Mouse (Mus musculus) kidney, adult 2 months (tissue): ENCODE measurements around the gene Stra6. TPM values are rescaled to one million over a fixed set of nuclear protein-coding genes. Genes with fewer than 3 reads are reported as not detected.

Experiments
- DNase-seq: peaks from one replicate; pipeline ENCODE4 v3.0.0; 2021
- H3K27ac ChIP-seq: fragments of 200-500 bp; 2 replicates; pipeline ENCODE4 v1.5.1; 2012; ENCODE audit warnings: low read depth, low read length, control low read depth, inconsistent platforms; ENCODE audit not compliant: insufficient read depth
- H3K27me3 ChIP-seq: fragments of 200-500 bp; replicated peaks from 2 replicates; pipeline ENCODE4 v1.6.1; 2012; ENCODE audit warnings: mild to moderate bottlenecking, moderate library complexity, low read length, inconsistent platforms; ENCODE audit not compliant: control insufficient read depth, insufficient read depth
- H3K36me3 ChIP-seq: fragments of 200-500 bp; 2 replicates; pipeline ENCODE4 v1.6.1; 2012; ENCODE audit warnings: mild to moderate bottlenecking, moderate library complexity, low read length, inconsistent platforms; ENCODE audit not compliant: control insufficient read depth, insufficient read depth
- H3K4me1 ChIP-seq: fragments of 200-500 bp; 2 replicates; pipeline ENCODE4 v1.6.1; 2011; ENCODE audit warnings: low read length; ENCODE audit not compliant: control insufficient read depth, insufficient read depth
- H3K4me3 ChIP-seq: fragments of 200-500 bp; 2 replicates; pipeline ENCODE4 v1.5.1; 2011; ENCODE audit warnings: mild to moderate bottlenecking, low read depth, low read length, control low read depth; ENCODE audit not compliant: insufficient read depth
- CTCF ChIP-seq: fragments of 200-500 bp; conservative IDR thresholded peaks from 2 replicates; pipeline ENCODE4 v1.5.1; 2011; ENCODE audit warnings: low read depth, mild to moderate bottlenecking, control low read depth, low read length, moderate library complexity, mixed read lengths; ENCODE audit not compliant: insufficient read depth, insufficient read length
- POLR2A ChIP-seq: fragments of 200-500 bp; IDR thresholded peaks from one replicate; pipeline ENCODE4 v1.6.1; 2011; ENCODE audit warnings: low read depth, low read length, control low read depth
- WGBS: fragments of 180-500 bp; shearing (Covaris S2); methylation state at CpG from one replicate; pipeline ENCODE4 v1.1.7; 2018; 5-methylcytosine and 5-hydroxymethylcytosine counted together
- polyA plus RNA-seq: library from polyadenylated mRNA; depleted of rRNA; stranded (reverse); fragments of >200 nt; gene quantifications from 2 replicates; pipeline ENCODE4 v1.2.3, GENCODE M21; 2012

The Stra6 gene
- polyA plus RNA-seq, 1 experiment = 15.4 TPM

DNA sequence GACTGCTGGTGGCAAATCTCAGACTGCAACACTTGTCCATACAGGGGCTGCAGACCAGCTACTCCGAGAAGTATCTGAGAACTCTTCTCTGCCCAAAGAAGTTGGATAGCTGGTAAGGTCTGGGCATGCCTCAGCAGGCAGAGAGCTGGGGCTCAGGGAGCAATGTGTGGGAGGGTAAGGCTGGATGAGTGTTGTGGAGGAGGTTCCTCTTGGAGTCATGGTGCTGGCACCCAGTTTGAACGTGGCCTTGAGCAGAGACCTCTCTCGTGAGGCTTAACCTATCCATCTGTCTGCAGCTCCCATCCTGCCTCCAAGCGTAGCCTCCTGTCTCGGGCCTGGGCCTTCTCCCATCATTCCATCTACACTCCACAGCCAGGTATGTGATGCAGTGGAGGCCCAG is 81.8 kb downstream of the Stra6 start:
- TF ChIP-seq CTCF (no peak), POLR2A (no peak)
- H3K4me1 ChIP-seq = no peaks in the 10 kb centered on the region
- H3K4me3 ChIP-seq = no peak overlapping the region
- no peak for DNase-seq
- no peaks in the 10 kb centered on the region for H3K36me3 ChIP-seq
- no peak overlapping the region for H3K27ac ChIP-seq
- H3K27me3 ChIP-seq = no peaks in the 10 kb centered on the region
- 73% methylated on average over 5 of the region's 5 CpGs for WGBS

- WGBS = 73% methylated on average over 2 of the region's 2 CpGs
- H3K4me3 ChIP-seq = no peak overlapping the region
- H3K27ac ChIP-seq = no peak overlapping the region
- no peak for DNase-seq
- H3K27me3 ChIP-seq = no peaks in the 10 kb centered on the region
- no peaks in the 10 kb centered on the region for H3K4me1 ChIP-seq
- no peaks in the 10 kb centered on the region for H3K36me3 ChIP-seq
- TF ChIP-seq CTCF (no peak), POLR2A (no peak)
These were observed 85.2 kb downstream of the Stra6 start for GRCm38 (mm10) chr9:58148806-58149205.

DNA sequence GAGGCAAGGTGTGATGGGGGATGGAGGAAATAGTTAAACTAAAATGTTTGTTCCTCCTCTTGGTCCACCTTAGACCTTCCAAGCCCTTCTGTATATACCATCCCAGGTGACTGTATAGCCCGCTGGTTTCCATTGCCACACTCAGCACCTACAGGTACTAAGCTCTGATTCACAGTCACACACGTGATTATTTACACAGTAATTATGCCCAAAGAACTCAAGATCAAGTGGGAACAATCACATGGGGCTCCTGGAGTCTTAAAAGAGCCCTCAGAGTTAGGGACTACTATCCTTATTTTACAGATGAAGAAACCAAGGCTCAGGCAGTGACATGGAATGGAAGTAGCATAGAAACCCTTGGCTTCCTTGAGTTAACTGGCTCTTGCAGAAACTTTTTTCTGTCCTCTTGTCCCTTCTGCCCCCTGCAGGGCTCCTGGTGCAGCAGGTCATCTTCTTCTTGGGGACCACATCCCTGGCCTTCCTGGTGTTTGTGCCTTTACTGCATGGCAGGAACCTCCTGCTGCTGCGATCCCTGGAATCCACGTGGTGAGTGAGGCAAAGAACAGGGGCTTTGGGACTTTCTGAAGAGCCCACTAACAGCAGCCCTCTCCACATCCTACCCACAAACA is 87.3 kb downstream of the Stra6 start:
- TF ChIP-seq POLR2A (no peak), CTCF (peak; percentile 55)
- peak; percentile 20 for DNase-seq
- Histone ChIP-seq H3K4me1 (no peaks in the 10 kb centered on the region), H3K4me3 (no peak overlapping the region), H3K27me3 (no peaks in the 10 kb centered on the region), H3K36me3 (no peaks in the 10 kb centered on the region), H3K27ac (no peak overlapping the region)
- WGBS = 88% methylated on average over 4 of the region's 4 CpGs

DNA sequence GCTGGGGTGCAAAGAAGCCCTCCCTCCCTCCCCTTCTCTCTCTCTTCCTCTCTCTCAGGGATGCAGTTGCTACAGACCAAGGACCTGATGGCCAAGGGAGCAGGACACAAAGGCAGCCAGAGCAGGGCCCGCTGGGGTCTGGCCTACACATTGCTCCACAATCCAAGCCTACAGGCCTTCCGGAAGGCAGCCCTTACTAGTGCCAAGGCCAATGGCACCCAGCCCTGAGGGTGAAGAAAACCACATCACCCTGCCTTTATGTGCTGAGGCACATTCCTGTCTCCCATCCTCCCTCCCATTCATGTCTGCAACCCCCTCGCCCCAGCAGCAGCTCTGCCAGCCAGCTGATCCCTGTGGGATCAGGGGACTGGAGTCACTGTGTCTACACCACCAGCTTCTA is 89.5 kb downstream of the Stra6 start:
- WGBS = 88% methylated on average over 3 of the region's 3 CpGs
- H3K27me3 ChIP-seq = no peaks in the 10 kb centered on the region
- no peaks in the 10 kb centered on the region for H3K36me3 ChIP-seq
- no peaks in the 10 kb centered on the region for H3K4me1 ChIP-seq
- H3K27ac ChIP-seq = no peak overlapping the region
- no peak for DNase-seq
- no peak overlapping the region for H3K4me3 ChIP-seq
- TF ChIP-seq CTCF (no peak), POLR2A (no peak)

DNA sequence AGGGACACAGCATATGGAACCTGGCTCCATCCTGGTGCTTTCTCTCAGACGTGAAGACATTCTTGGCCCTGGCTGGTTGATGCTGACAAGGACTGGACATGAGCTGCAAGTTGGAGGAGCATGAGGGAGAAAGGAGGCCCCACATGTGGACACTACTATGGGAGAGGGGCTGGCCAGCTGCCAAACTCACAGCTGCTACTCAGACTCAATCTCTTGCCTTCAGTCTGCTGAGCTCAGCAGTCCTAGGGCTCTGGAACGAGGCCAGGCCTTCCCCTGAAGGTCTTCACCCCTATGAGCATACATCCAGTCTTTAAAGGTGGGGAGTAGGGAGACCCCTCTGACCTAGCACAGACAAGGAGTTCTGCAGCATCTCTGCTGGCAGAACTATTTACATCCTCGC is 91.8 kb downstream of the Stra6 start:
- Histone ChIP-seq H3K4me1 (no peaks in the 10 kb centered on the region), H3K27me3 (no peaks in the 10 kb centered on the region), H3K36me3 (no peaks in the 10 kb centered on the region), H3K4me3 (no peak overlapping the region), H3K27ac (no peak overlapping the region)
- TF ChIP-seq POLR2A (no peak), CTCF (no peak)
- peak; percentile 43 for DNase-seq
- WGBS = 54% methylated on average over 3 of the region's 3 CpGs

GRCm38 (mm10) chr9:58156819-58157560 is 93.4 kb downstream of the Stra6 start:
- Histone ChIP-seq H3K27ac (no peak overlapping the region), H3K27me3 (no peaks in the 10 kb centered on the region), H3K36me3 (no peaks in the 10 kb centered on the region), H3K4me3 (no peak overlapping the region), H3K4me1 (no peaks in the 10 kb centered on the region)
- TF ChIP-seq POLR2A = no peak
- no peak for TF ChIP-seq CTCF
- no peak for DNase-seq
- 91% methylated on average over 22 of the region's 22 CpGs for WGBS

- no peak for TF ChIP-seq CTCF
- TF ChIP-seq POLR2A = no peak
- Histone ChIP-seq H3K27me3 (no peaks in the 10 kb centered on the region), H3K4me3 (peak overlapping the region; percentile 9; the same call in 1 of the 2 replicates), H3K36me3 (no peaks in the 10 kb centered on the region), H3K4me1 (no peaks in the 10 kb centered on the region), H3K27ac (peak overlapping the region; percentile 64; the same call in 1 of the 2 replicates)
- 76% methylated on average over 13 of the region's 13 CpGs for WGBS
- DNase-seq = no peak
These were observed 94.2 kb downstream of the Stra6 start for GRCm38 (mm10) chr9:58157838-58158237.
